Mouse (Mus musculus) spleen, adult 2 months (tissue): ENCODE measurements around the gene Ctnnbip1. TPM values are rescaled to one million over a fixed set of nuclear protein-coding genes. Genes with fewer than 3 reads are reported as not detected.

Experiments used
- DNase-seq, 2 experiments: peaks; one replicate each; pipeline versions ENCODE4 v3.0.0 to v3.0.0-alpha.2; 2012 to 2021; ENCODE audit warnings: low spot score in 2 of 2, low read depth in 1 of 2
- H3K27ac ChIP-seq: fragments of 200-500 bp; 2 replicates; pipeline ENCODE4 v1.5.1; 2012; ENCODE audit warnings: low read length, inconsistent platforms; ENCODE audit not compliant: insufficient read depth
- H3K27me3 ChIP-seq: fragments of 200-500 bp; 2 replicates; pipeline ENCODE4 v1.6.1; 2012; ENCODE audit warnings: mild to moderate bottlenecking, moderate library complexity, low read length, inconsistent platforms; ENCODE audit not compliant: control insufficient read depth, insufficient read depth
- H3K36me3 ChIP-seq: fragments of 200-500 bp; 2 replicates; pipeline ENCODE4 v1.6.1; 2012; ENCODE audit warnings: mild to moderate bottlenecking, low read length, inconsistent platforms; ENCODE audit not compliant: control insufficient read depth, insufficient read depth
- H3K4me1 ChIP-seq: fragments of 200-500 bp; 2 replicates; pipeline ENCODE4 v1.6.1; 2011; ENCODE audit warnings: inconsistent platforms; ENCODE audit not compliant: control insufficient read depth, insufficient read depth, insufficient read length
- H3K4me3 ChIP-seq: fragments of 200-500 bp; 2 replicates; pipeline ENCODE4 v1.5.1; 2011; ENCODE audit warnings: mild to moderate bottlenecking, inconsistent platforms; ENCODE audit not compliant: insufficient read depth, insufficient read length; ENCODE audit errors: extremely low read depth
- CTCF ChIP-seq: fragments of 200-500 bp; IDR thresholded peaks from 2 replicates; pipeline ENCODE4 v1.5.1; 2011; ENCODE audit warnings: mild to moderate bottlenecking, inconsistent platforms; ENCODE audit not compliant: insufficient read depth, insufficient read length, insufficient replicate concordance; ENCODE audit errors: extremely low read depth
- POLR2A ChIP-seq: fragments of 200-500 bp; IDR thresholded peaks from 2 replicates; pipeline ENCODE4 v1.6.1; 2011; ENCODE audit warnings: low read depth, low read length, inconsistent platforms
- WGBS: fragments of 180-500 bp; shearing (Covaris S2); methylation state at CpG from one replicate; pipeline ENCODE4 v1.1.7; 2018; 5-methylcytosine and 5-hydroxymethylcytosine counted together
- polyA plus RNA-seq: library from polyadenylated mRNA; depleted of rRNA; stranded (reverse); fragments of >200 nt; gene quantifications from 2 replicates; pipeline ENCODE4 v1.2.3, GENCODE M21; 2012

Ctnnbip1 gene
- polyA plus RNA-seq, 1 experiment, result 5.3 TPM

DNA sequence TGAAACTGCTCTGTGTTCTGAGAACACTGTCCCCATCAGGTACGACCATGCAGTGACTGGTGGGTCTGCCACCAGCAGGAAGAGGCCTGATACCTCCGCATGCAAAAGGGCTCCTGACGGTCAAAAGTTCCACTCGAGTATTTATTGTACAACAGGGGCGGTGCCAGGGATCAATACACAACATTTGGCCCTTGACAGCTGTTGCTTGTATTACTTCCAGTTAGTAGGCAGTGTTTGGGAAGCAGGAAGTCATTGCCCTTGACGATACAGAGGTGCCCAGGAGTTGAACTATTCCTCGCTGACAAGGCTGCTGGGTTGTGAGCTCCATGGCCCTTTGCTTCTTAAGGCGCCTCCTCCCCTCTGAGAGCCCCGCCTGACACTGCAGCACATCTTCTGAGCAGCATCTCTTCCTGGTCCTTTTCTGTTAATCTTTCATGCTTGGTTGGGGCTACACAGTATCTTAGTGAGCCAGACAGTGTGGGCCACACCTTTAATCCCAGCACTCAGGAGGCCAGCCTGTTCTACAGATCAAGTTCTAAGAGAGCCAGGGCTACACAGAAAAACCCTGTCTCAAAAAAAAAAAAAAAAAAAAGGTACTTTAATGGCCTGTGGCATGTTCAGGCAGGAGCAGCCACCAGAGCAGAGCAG, 28.9 kb downstream of the Ctnnbip1 start:
- TF ChIP-seq CTCF, result no peak
- TF ChIP-seq POLR2A, result no peak
- DNase-seq, result no peak
- H3K27me3 ChIP-seq, result no peaks in the 10 kb centered on the region

DNA sequence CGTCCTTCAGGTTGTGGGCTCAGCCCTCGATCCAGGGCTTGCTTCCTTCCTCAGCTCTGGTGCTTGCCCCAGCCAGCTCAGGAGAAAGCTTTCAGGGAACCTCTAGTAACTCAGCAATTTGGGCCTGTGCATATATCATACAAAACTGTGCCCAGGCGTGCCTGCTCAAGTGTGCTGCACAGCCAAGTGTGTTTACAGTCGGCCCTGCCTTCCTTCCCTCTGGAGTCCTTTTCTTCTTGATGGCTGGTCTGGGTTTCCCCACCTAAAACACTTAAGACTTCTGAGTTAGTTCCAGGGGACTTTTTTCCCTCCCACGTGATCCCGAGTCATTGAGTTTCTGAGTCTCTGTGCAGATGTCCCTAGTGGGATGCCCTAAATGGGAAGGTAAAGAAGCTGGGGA, 29.5 kb downstream of the Ctnnbip1 start:
- Histone ChIP-seq H3K27me3 (no peaks in the 10 kb centered on the region), H3K27ac (no peak overlapping the region), H3K4me3 (no peak overlapping the region), H3K36me3 (no peaks in the 10 kb centered on the region), H3K4me1 (no peaks in the 10 kb centered on the region)
- WGBS, result 84% methylated on average over 6 of the region's 6 CpGs
- DNase-seq, result no peak
- TF ChIP-seq CTCF (no peak), POLR2A (no peak)

More for the DNA sequence above, 28.9 kb downstream of the Ctnnbip1 start:
- Histone ChIP-seq H3K36me3 (no peaks in the 10 kb centered on the region), H3K4me3 (no peak overlapping the region), H3K27ac (no peak overlapping the region; the same call in 1 of the 2 replicates), H3K4me1 (no peaks in the 10 kb centered on the region; the same call in 1 of the 2 replicates)
- WGBS, result 91% methylated on average over 9 of the region's 9 CpGs

DNA sequence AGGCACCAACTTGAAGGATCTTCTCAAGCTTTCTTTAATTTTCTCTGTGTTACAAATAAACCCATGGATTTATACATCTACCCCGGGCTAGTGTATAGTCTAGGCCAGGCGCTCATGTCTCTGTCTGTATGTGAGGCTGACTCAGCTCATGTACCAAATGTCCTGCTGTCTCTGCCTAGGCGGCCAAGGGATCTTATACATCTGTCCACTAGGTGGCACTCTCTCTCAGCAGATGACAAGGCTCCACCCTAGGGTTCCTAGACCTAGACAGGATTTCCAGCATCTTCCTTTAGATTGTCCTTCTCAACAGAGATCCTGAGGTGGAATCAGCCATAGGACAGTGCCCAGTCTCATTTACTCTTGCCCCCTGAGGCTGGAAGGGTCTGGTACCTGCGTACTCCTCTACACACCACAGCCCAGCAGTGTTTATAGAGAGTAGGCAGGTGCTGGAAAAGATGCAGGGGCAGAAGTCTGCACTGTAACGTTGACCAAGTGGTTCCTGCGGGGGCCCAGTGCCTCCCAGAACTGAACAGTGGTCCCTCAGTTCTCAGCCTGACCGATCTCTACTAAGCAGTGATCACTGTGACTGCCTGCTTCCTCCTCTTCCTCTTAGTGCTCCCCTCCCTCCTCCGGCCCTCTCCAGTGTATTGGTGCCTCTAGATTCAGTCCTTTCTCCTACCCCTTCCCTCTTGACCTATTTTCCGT, 31.3 kb downstream of the Ctnnbip1 start:
- Histone ChIP-seq H3K27ac (no peak overlapping the region), H3K4me3 (no peak overlapping the region), H3K36me3 (no peaks in the 10 kb centered on the region), H3K4me1 (no peaks in the 10 kb centered on the region), H3K27me3 (no peaks in the 10 kb centered on the region)
- TF ChIP-seq CTCF (peak; percentile 69; the same call in 1 of the 2 replicates), POLR2A (no peak)
- WGBS, result 57% methylated on average over 9 of the region's 9 CpGs
- DNase-seq, result peak; percentile 32 to 55

DNA sequence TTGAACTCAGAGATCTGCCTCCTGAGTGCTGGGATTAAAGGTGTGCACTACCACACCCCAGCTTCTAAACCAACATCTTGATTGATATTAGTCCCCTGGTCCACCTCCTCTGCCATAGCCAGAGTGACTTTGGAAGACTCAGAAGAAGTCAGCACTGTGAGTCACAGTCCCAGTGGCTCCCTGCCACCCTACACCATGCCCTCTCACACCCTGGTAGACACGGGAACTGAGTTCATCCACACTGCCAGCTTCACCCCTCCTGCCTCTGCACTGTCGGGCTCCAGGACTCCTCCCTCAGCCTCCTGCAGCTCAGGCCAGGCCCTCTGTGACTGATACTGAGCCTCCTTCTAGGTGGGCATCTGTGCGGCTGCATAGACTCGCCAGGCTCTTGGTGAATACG, 32.8 kb downstream of the Ctnnbip1 start:
- no peak for DNase-seq
- Histone ChIP-seq H3K4me1 (no peaks in the 10 kb centered on the region), H3K4me3 (no peak overlapping the region), H3K27me3 (no peaks in the 10 kb centered on the region), H3K27ac (no peak overlapping the region), H3K36me3 (no peaks in the 10 kb centered on the region)
- WGBS, result 86% methylated on average over 5 of the region's 5 CpGs
- TF ChIP-seq CTCF (no peak), POLR2A (no peak)

DNA sequence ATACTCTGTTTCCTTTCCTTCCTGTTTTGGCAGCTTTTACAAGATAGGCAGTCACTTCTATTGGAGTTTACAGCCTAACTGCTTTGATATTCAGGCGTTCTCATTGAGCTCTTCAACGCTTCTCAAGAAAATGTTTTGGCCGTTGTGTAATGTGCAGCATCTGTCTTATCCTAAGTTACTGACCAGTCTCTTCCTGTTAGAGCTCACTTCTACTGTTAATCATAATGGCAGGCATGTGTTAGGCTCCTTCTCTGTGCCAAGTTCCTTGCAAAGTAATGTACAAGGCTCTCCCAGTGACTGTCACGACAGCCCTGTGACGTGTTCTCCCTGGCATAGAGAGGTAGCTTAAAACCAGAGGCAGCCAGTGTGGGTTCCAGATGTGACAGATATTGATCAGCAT, 33.7 kb downstream of the Ctnnbip1 start:
- TF ChIP-seq CTCF, result no peak
- no peak for TF ChIP-seq POLR2A
- Histone ChIP-seq H3K27ac (no peak overlapping the region), H3K36me3 (no peaks in the 10 kb centered on the region), H3K4me1 (no peaks in the 10 kb centered on the region), H3K4me3 (no peak overlapping the region), H3K27me3 (no peaks in the 10 kb centered on the region)
- WGBS, result 88% methylated on average over 5 of the region's 5 CpGs
- DNase-seq, result no peak

DNA sequence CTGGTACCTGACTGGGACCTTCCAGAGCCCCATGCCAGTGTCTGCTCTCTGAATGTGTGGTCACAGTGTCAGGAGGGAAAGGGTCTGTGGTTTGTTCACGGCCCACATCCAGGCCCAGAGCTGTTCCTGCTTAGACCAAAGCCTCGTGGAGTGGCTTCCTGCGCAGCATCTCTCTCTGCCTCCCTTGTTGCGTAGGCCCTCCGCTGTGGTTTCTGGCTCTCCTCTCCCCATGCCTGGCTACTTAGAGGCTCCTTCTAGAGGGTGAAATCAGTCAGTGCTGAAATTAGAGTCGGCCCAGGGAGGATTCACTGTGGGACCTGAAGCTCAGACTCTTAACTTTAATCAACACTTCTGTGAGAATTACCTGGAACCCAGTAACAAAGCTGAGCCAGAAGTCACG, 35.8 kb downstream of the Ctnnbip1 start:
- DNase-seq, result no peak
- 34% methylated on average over 7 of the region's 7 CpGs for WGBS
- H3K36me3 ChIP-seq, result no peaks in the 10 kb centered on the region
- H3K27me3 ChIP-seq, result no peaks in the 10 kb centered on the region
- H3K27ac ChIP-seq, result no peak overlapping the region
- H3K4me3 ChIP-seq, result no peak overlapping the region
- TF ChIP-seq CTCF (no peak), POLR2A (no peak)
- H3K4me1 ChIP-seq, result no peaks in the 10 kb centered on the region

DNA sequence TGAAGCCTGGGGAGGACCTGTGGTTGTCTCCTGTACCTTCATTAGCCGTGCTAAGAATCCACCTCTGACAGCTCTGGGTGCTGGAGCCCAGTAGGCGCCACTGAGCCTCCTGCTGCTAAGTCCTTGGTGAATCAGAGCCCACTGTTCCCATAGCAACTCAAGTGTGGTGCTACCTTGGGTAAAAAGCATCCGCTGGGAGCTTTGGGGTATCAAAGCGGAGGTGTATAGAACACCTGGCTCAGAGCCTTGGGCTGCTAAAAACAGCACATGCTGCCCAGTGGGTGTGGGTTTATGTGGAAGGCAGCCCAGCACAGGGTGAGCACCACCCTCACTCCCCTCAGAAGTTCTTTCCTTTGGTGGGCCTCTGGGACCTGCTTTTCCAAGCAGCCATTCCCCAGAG, 38.1 kb downstream of the Ctnnbip1 start:
- TF ChIP-seq POLR2A (no peak), CTCF (no peak)
- WGBS, result 87% methylated on average over 4 of the region's 4 CpGs
- H3K4me1 ChIP-seq, result no peaks in the 10 kb centered on the region
- H3K4me3 ChIP-seq, result no peak overlapping the region
- H3K36me3 ChIP-seq, result no peaks in the 10 kb centered on the region
- H3K27me3 ChIP-seq, result no peaks in the 10 kb centered on the region
- no peak overlapping the region for H3K27ac ChIP-seq
- no peak for DNase-seq
